Mouse (Mus musculus): ENCODE data around the gene Otp.

Gene Otp

GRCm38 (mm10) chr13:94875396-94875880 lies at the start of gene Otp:
Gene Otp, plus strand, starts transcription at chr13:94875602.
- no peak for DNase-seq (ENCODE audit: low spot score)

GRCm38 (mm10) chr13:94826389-94826788 lies 49.0 kb upstream of the Otp start:
- DNase-seq (ENCODE audit: low spot score) = no peak

GRCm38 (mm10) chr13:94826986-94827385 lies 48.4 kb upstream of the Otp start:
- DNase-seq (ENCODE audit: low spot score) = no peak

- no peak for DNase-seq (ENCODE audit: low spot score)
These were observed 47.6 kb upstream of the Otp start for GRCm38 (mm10) chr13:94827847-94828246.

GRCm38 (mm10) chr13:94838047-94838720 lies 37.2 kb upstream of the Otp start:
- DNase-seq (ENCODE audit: low spot score) = no peak

GRCm38 (mm10) chr13:94838756-94839337 lies 36.6 kb upstream of the Otp start:
- DNase-seq (ENCODE audit: low spot score) = no peak

- DNase-seq (ENCODE audit: low spot score) = no peak
These were observed 32.2 kb upstream of the Otp start for GRCm38 (mm10) chr13:94843236-94843635.

- DNase-seq (ENCODE audit: low spot score) = no peak
These were observed 27.5 kb upstream of the Otp start for GRCm38 (mm10) chr13:94847870-94848269.

GRCm38 (mm10) chr13:94849351-94849750 lies 26.1 kb upstream of the Otp start:
- no peak for DNase-seq (ENCODE audit: low spot score)

- no peak for DNase-seq (ENCODE audit: low spot score)
These were observed 17.3 kb upstream of the Otp start for GRCm38 (mm10) chr13:94858016-94858575.

- DNase-seq (ENCODE audit: low spot score) = no peak
These were observed 16.1 kb upstream of the Otp start for GRCm38 (mm10) chr13:94859256-94859655.

- no peak for DNase-seq (ENCODE audit: low spot score)
These were observed 12.7 kb upstream of the Otp start for GRCm38 (mm10) chr13:94862491-94863230.

GRCm38 (mm10) chr13:94866906-94867305 lies 8.5 kb upstream of the Otp start:
- DNase-seq (ENCODE audit: low spot score) = no peak

GRCm38 (mm10) chr13:94867772-94868171 lies 7.6 kb upstream of the Otp start:
- DNase-seq (ENCODE audit: low spot score) = no peak

- no peak for DNase-seq (ENCODE audit: low spot score)
These were observed 6.9 kb upstream of the Otp start for GRCm38 (mm10) chr13:94868478-94868950.

GRCm38 (mm10) chr13:94869541-94869940 lies 5.9 kb upstream of the Otp start:
- no peak for DNase-seq (ENCODE audit: low spot score)

GRCm38 (mm10) chr13:94870071-94870460 lies 5.3 kb upstream of the Otp start:
- no peak for DNase-seq (ENCODE audit: low spot score)

- no peak for DNase-seq (ENCODE audit: low spot score)
These were observed 4.8 kb upstream of the Otp start for GRCm38 (mm10) chr13:94870461-94871186.

- DNase-seq (ENCODE audit: low spot score) = no peak
These were observed 3.5 kb upstream of the Otp start for GRCm38 (mm10) chr13:94871806-94872320.

GRCm38 (mm10) chr13:94872439-94872838 lies 3.0 kb upstream of the Otp start:
- DNase-seq (ENCODE audit: low spot score) = no peak

- no peak for DNase-seq (ENCODE audit: low spot score)
These were observed 2.0 kb upstream of the Otp start for GRCm38 (mm10) chr13:94873111-94874038.
